Mouse (Mus musculus) erythroid progenitor cell, adult 5-6 weeks (primary cell): ENCODE data around the gene Ninj2. TPM values are rescaled to one million over a fixed set of nuclear protein-coding genes. Genes with fewer than 3 reads are reported as not detected.

Source experiments
- ATAC-seq: replicated peaks from 2 replicates; pipeline ENCODE4 v1.8.0; 2016; ENCODE audit warnings: moderate number of reproducible peaks, mild to moderate bottlenecking, moderate TSS enrichment, inconsistent platforms; ENCODE audit not compliant: poor library complexity, low FRiP score, severe bottlenecking
- total RNA-seq, 2 experiments: library from RNA; stranded (forward) in 1 of 2; stranded (reverse) in 1 of 2; fragments of 150-400 nt in 1 of 2; fragments of 186-747, 209-891 nt in 1 of 2; gene quantifications; 2 replicates each; pipeline versions ENCODE4 v1.2.3 to v1.2.4; 2015 to 2017; ENCODE audit warnings: low replicate concordance in 2 of 2

Ninj2 gene
- total RNA-seq, 2 experiments from 2014 or later = not detected

- ATAC-seq = no peak
Measured at GRCm38 (mm10) chr6:120090712-120091248, 2.4 kb upstream of the Ninj2 start.

GRCm38 (mm10) chr6:120091956-120092355, 1.2 kb upstream of the Ninj2 start:
- no peak for ATAC-seq

GRCm38 (mm10) chr6:120094091-120094776, 1.1 kb downstream of the Ninj2 start:
- no peak for ATAC-seq

- ATAC-seq = no peak
Measured at GRCm38 (mm10) chr6:120095096-120095495, 1.9 kb downstream of the Ninj2 start.

GRCm38 (mm10) chr6:120095501-120095900, 2.4 kb downstream of the Ninj2 start:
- no peak for ATAC-seq

- ATAC-seq = no peak
Measured at GRCm38 (mm10) chr6:120099392-120099791, 6.2 kb downstream of the Ninj2 start.

- ATAC-seq = no peak
Measured at GRCm38 (mm10) chr6:120101221-120101620, 8.1 kb downstream of the Ninj2 start.

- no peak for ATAC-seq
Measured at GRCm38 (mm10) chr6:120101996-120102395, 8.8 kb downstream of the Ninj2 start.

- no peak for ATAC-seq
Measured at GRCm38 (mm10) chr6:120103104-120103503, 10.0 kb downstream of the Ninj2 start.

- no peak for ATAC-seq
Measured at GRCm38 (mm10) chr6:120105055-120105454, 11.9 kb downstream of the Ninj2 start.

GRCm38 (mm10) chr6:120107586-120107985, 14.4 kb downstream of the Ninj2 start:
- no peak for ATAC-seq

GRCm38 (mm10) chr6:120108061-120108460, 14.9 kb downstream of the Ninj2 start:
- no peak for ATAC-seq

GRCm38 (mm10) chr6:120109173-120109572, 16.0 kb downstream of the Ninj2 start:
- ATAC-seq = peak; percentile 54; the same call in 1 of the 2 replicates

GRCm38 (mm10) chr6:120109932-120110331, 16.8 kb downstream of the Ninj2 start:
- ATAC-seq = no peak

GRCm38 (mm10) chr6:120110738-120111409, 17.7 kb downstream of the Ninj2 start:
- ATAC-seq = no peak

- no peak for ATAC-seq
Measured at GRCm38 (mm10) chr6:120111410-120111783, 18.2 kb downstream of the Ninj2 start.

GRCm38 (mm10) chr6:120111984-120112803, 19.0 kb downstream of the Ninj2 start:
- ATAC-seq = no peak

- no peak for ATAC-seq
Measured at GRCm38 (mm10) chr6:120113856-120114255, 20.7 kb downstream of the Ninj2 start.

GRCm38 (mm10) chr6:120114271-120114670, 21.1 kb downstream of the Ninj2 start:
- ATAC-seq = no peak

- ATAC-seq = no peak
Measured at GRCm38 (mm10) chr6:120114698-120115097, 21.5 kb downstream of the Ninj2 start.
